Mouse (Mus musculus) ES-Bruce4 (cell line): ENCODE results near the gene Snx7.

Experiments used
- CTCF ChIP-seq: IDR thresholded peaks from one replicate; pipeline ENCODE4 v1.8.1; 2011; ENCODE audit warnings: low read depth, low read length
- EP300 ChIP-seq: IDR thresholded peaks from 2 replicates; pipeline ENCODE4 v1.6.1; 2011; ENCODE audit warnings: low read depth, low read length; ENCODE audit not compliant: insufficient read depth
- POLR2A ChIP-seq: IDR thresholded peaks from one replicate; pipeline ENCODE4 v1.8.1; 2011; ENCODE audit warnings: low read length; ENCODE audit not compliant: insufficient read depth

DNA sequence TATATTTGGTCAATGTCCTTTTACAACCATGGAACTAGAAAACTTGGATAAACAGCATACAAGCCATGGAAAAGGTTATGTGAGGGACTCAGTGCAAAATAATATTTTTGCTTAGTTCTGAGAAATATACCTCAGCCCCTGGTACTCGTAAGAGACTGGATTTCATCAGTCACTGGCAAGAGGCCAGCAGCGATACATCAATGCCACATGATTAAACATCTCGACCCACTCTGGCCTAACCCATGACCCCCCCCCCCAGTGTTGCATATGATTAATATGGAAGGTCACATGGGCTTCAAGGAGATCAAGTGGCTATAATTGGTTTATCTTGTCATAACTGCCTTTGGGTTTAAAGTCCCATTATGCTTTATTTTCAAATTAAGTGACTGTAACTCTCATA, 46.7 kb upstream of the Snx7 start:
- TF ChIP-seq EP300 (no peak), CTCF (no peak), POLR2A (no peak)
